Mouse (Mus musculus) myocyte (in vitro differentiated cells): ENCODE data around the gene Pafah1b1. TPM values are rescaled to one million over a fixed set of nuclear protein-coding genes. Genes with fewer than 3 reads are reported as not detected.

Experiments used
- H3K27me3 ChIP-seq: one replicate; pipeline ENCODE4 v1.6.1; 2011; ENCODE audit not compliant: control insufficient read depth, insufficient read depth, insufficient read length
- H3K36me3 ChIP-seq: one replicate; pipeline ENCODE4 v1.6.1; 2011; ENCODE audit not compliant: control insufficient read depth, insufficient read depth
- H3K4me2 ChIP-seq: one replicate; pipeline ENCODE4 v1.6.1; 2011; ENCODE audit warnings: low read depth, control low read depth
- H3K4me3 ChIP-seq: one replicate; pipeline ENCODE4 v1.5.1; 2011; ENCODE audit warnings: mild to moderate bottlenecking, control low read depth, moderate library complexity
- H3K79me2 ChIP-seq: one replicate; pipeline ENCODE4 v1.6.1; 2011; ENCODE audit not compliant: control insufficient read depth, insufficient read depth
- H3ac ChIP-seq: one replicate; pipeline ENCODE4 v1.6.1; 2011; ENCODE audit not compliant: control insufficient read depth, insufficient read length
- CEBPB ChIP-seq: IDR thresholded peaks from 2 replicates; pipeline ENCODE4 v1.6.1; 2011; ENCODE audit warnings: mild to moderate bottlenecking, moderate library complexity; ENCODE audit not compliant: poor library complexity, insufficient read depth, severe bottlenecking
- E2F4 ChIP-seq: IDR thresholded peaks from one replicate; pipeline ENCODE4 v1.6.1; 2011; ENCODE audit warnings: mild to moderate bottlenecking, control low read depth, moderate library complexity; ENCODE audit not compliant: insufficient read depth
- MAX ChIP-seq: IDR thresholded peaks from one replicate; pipeline ENCODE4 v1.6.1; 2011; ENCODE audit warnings: low read depth, mild to moderate bottlenecking, control low read depth
- MYOD1 ChIP-seq, 3 experiments: IDR thresholded peaks; one replicate each; pipeline ENCODE4 v1.6.1; 2011; ENCODE audit warnings: control low read depth in 2 of 3, low read depth in 2 of 3, mild to moderate bottlenecking in 2 of 3, moderate library complexity in 1 of 3; ENCODE audit not compliant: insufficient read length in 2 of 3, control insufficient read depth in 1 of 3
- MYOG ChIP-seq, 3 experiments: IDR thresholded peaks; one replicate each; pipeline ENCODE4 v1.6.1; 2011; ENCODE audit warnings: control low read depth in 2 of 3, low read depth in 2 of 3, mild to moderate bottlenecking in 2 of 3; ENCODE audit not compliant: insufficient read length in 2 of 3, control insufficient read depth in 1 of 3, insufficient read depth in 1 of 3
- POLR2A ChIP-seq: IDR thresholded peaks from one replicate; pipeline ENCODE4 v1.6.1; 2011; ENCODE audit warnings: low read depth, mild to moderate bottlenecking, control low read depth, moderate library complexity; ENCODE audit not compliant: insufficient read length
- POLR2AphosphoS2 ChIP-seq: IDR thresholded peaks from one replicate; pipeline ENCODE4 v1.6.1; 2011; ENCODE audit warnings: low read depth, control low read depth; ENCODE audit not compliant: insufficient read length
- REST ChIP-seq: IDR thresholded peaks from one replicate; pipeline ENCODE4 v1.6.1; 2011; ENCODE audit warnings: mild to moderate bottlenecking, control low read depth, moderate library complexity; ENCODE audit not compliant: insufficient read depth, insufficient read length
- SRF ChIP-seq: IDR thresholded peaks from one replicate; pipeline ENCODE4 v1.6.1; 2011; ENCODE audit warnings: low read depth; ENCODE audit not compliant: control insufficient read depth, insufficient read length
- TCF12 ChIP-seq: IDR thresholded peaks from one replicate; pipeline ENCODE4 v1.6.1; 2011; ENCODE audit warnings: mild to moderate bottlenecking, control low read depth; ENCODE audit not compliant: poor library complexity, insufficient read depth, severe bottlenecking
- TCF3 ChIP-seq: IDR thresholded peaks from one replicate; pipeline ENCODE4 v1.6.1; 2011; ENCODE audit warnings: low read depth, control low read depth; ENCODE audit not compliant: insufficient read length
- USF1 ChIP-seq: IDR thresholded peaks from one replicate; pipeline ENCODE4 v1.6.1; 2011; ENCODE audit warnings: low read depth, mild to moderate bottlenecking, control low read depth, moderate library complexity
- polyA plus RNA-seq: library from polyadenylated mRNA; unstranded; fragments of >200 nt; fragmentation: generic; extraction: Trizol; gene quantifications from one replicate; pipeline ENCODE4 v1.2.1, GENCODE M21; 2012; ENCODE audit warnings: missing spikeins

Pafah1b1 gene
- polyA plus RNA-seq, 1 experiment, result 32.6 TPM

DNA sequence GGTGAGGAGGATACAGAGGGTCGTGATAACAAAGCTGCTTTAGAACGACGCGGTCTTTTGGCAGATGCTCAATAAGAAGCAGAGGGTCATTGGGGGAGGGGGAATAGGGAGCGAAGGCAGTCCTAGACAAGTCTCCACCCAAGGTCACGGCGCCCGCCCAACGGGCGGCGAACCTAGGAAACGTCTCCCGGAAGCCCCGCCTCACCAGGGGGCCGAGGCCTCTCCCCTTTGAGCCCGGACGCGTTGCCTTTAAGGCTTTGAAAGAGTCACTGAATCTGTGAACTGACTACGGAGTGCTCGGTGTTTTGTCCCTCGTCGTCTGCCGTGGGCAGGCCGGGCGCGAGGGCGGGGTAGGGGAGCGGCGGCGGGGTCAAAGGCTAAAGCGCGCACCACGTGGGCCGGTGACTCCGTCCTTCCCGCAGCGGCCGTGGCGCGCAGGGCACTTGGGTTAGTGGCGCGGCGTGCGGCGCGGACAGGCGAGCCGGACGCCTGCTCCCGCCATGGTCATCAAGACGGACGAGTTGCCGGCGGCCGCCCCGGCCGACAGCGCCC lies 75.3 kb downstream of the Pafah1b1 start, which contains the start of gene Cluh:
Cluh (plus strand) TSS at position 401 of the 552 bp plus-strand sequence.
- no peak for TF ChIP-seq E2F4
- TF ChIP-seq SRF, result peak; percentile 34
- peak in 1 of 3 experiments; percentile 40 for TF ChIP-seq MYOG (IDR thresholded peaks at IDR 0.05; ENCODE audit: control insufficient read depth in 1 of 3, insufficient read depth in 1 of 3, insufficient read length in 2 of 3, low read depth in 2 of 3)
- TF ChIP-seq REST, result no peak
- peak; percentile 63 for TF ChIP-seq USF1
- TF ChIP-seq POLR2A, result peak; percentile 95
- TF ChIP-seq POLR2AphosphoS2, result peak; percentile 85
- peak in 1 of 3 experiments; percentile 32 for TF ChIP-seq MYOD1 (IDR thresholded peaks at IDR 0.05; ENCODE audit: control insufficient read depth in 1 of 3, insufficient read length in 2 of 3, low read depth in 2 of 3)
- no peak for TF ChIP-seq CEBPB
- TF ChIP-seq TCF3, result no peak
- TF ChIP-seq TCF12, result no peak
- Histone ChIP-seq H3K4me3 (peak within 1 kb of the TSS; percentile 72), H3K79me2 (peaks cover 46% of the 10 kb centered on the region), H3ac (peak within 1 kb of the TSS; percentile 62), H3K27me3 (no peaks in the 10 kb centered on the region), H3K4me2 (peak within 1 kb of the TSS; percentile 97), H3K36me3 (no peaks in the 10 kb centered on the region)

DNA sequence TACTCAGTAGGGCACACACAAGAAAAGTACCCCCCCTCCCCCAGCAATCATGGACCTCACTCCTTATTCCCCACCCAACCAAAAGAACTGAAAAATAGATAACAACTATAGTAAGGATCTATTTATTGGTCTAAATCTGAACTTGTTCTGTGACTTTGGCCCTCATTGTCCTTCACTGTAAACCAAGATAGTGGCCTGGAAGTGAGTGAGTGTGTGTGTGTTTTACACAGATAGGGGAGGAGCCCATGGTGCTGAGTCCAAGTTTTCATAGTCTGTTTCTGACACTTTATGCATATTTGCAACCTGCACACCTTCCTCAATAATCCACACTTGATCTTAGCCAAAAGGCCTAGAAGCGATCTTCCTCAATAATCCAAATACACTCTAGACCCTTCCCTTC lies 75.8 kb downstream of the Pafah1b1 start:
- Histone ChIP-seq H3ac (peak overlapping the region; percentile 62), H3K4me2 (peak overlapping the region; percentile 69)

GRCm38 (mm10) chr11:74647966-74648365 lies 76.5 kb downstream of the Pafah1b1 start:
- H3K4me3 ChIP-seq, result peak overlapping the region; percentile 72
- H3K36me3 ChIP-seq, result no peaks in the 10 kb centered on the region
- no peaks in the 10 kb centered on the region for H3K27me3 ChIP-seq
- TF ChIP-seq TCF3, result no peak
- TF ChIP-seq CEBPB, result peak; percentile 61; the same call in 1 of the 2 replicates
- no peak overlapping the region for H3ac ChIP-seq
- H3K4me2 ChIP-seq, result peak overlapping the region; percentile 69
- peaks cover 34% of the 10 kb centered on the region for H3K79me2 ChIP-seq

More for the DNA sequence above, 75.8 kb downstream of the Pafah1b1 start:
- H3K36me3 ChIP-seq, result no peaks in the 10 kb centered on the region
- TF ChIP-seq REST (no peak), POLR2AphosphoS2 (no peak), CEBPB (no peak), E2F4 (no peak), MAX (no peak), POLR2A (no peak), SRF (no peak), TCF12 (no peak), USF1 (no peak), TCF3 (no peak), MYOD1 (IDR thresholded peaks at IDR 0.05; ENCODE audit: control insufficient read depth in 1 of 3, insufficient read length in 2 of 3, low read depth in 2 of 3) (no peak), MYOG (IDR thresholded peaks at IDR 0.05; ENCODE audit: control insufficient read depth in 1 of 3, insufficient read depth in 1 of 3, insufficient read length in 2 of 3, low read depth in 2 of 3) (no peak)
- peak overlapping the region; percentile 72 for H3K4me3 ChIP-seq
- peaks cover 41% of the 10 kb centered on the region for H3K79me2 ChIP-seq
- H3K27me3 ChIP-seq, result no peaks in the 10 kb centered on the region

DNA sequence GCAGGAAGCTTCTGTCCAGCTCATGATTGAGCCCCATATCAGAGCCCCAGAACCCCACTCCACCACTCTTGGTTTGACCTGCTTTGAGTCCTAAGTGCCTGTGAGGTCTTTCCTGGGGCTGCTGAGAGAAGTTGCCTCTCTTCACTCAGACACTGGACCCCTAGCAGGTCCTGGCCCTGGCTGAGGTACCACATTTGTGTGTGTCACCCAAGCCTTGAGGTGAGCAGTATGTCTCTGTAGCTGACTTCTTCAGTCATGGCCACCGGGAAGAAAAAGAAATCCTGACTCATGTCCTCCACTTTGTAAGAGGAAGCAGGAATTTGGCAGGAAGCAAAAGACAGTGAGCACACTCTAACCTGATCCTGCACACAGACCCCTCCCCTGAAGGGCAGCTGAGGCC lies 84.8 kb downstream of the Pafah1b1 start:
- no peak overlapping the region for H3K4me3 ChIP-seq
- H3ac ChIP-seq, result no peak overlapping the region
- H3K36me3 ChIP-seq, result no peaks in the 10 kb centered on the region
- H3K79me2 ChIP-seq, result no peaks in the 10 kb centered on the region
- no peak for TF ChIP-seq SRF
- TF ChIP-seq USF1, result no peak
- no peak for TF ChIP-seq E2F4
- TF ChIP-seq MYOG (IDR thresholded peaks at IDR 0.05; ENCODE audit: control insufficient read depth in 1 of 3, insufficient read depth in 1 of 3, insufficient read length in 2 of 3, low read depth in 2 of 3), result no peak
- TF ChIP-seq TCF12, result no peak
- TF ChIP-seq REST, result no peak
- TF ChIP-seq TCF3, result no peak
- no peak for TF ChIP-seq CEBPB
- no peak for TF ChIP-seq MYOD1 (IDR thresholded peaks at IDR 0.05; ENCODE audit: control insufficient read depth in 1 of 3, insufficient read length in 2 of 3, low read depth in 2 of 3)
- TF ChIP-seq POLR2AphosphoS2, result no peak
- TF ChIP-seq MAX, result no peak
- TF ChIP-seq POLR2A, result no peak
- no peaks in the 10 kb centered on the region for H3K27me3 ChIP-seq
- H3K4me2 ChIP-seq, result no peak overlapping the region

DNA sequence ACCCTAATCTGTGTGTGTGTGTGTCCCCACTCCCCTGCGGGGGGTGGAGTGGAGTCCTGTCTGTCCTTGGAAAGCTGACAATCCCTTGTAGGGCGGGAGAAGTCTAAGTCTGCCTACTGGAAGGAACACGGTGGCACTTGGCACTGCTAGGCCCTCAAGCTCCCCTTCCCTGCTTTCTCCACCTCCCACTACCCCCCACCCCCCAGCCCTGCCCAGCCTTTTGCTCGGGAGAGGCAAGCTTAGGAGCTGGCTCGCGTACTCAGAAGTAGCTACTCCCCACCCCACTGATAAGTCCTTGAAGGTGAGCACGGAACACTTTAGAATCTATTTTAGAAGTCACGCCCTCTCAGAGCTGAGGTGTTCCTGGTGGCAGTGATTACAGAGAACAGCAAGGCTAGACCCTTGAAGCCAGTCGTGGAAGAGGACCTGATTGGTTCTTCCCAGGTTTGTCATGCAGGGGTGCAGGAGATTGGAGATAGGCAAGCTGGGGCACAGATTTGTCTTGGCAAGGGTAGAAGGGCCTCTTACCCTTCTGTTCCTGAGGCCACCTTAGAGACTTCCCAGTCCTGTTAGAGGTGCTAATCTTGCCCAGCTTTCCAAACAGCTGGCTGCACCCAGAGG lies 85.6 kb downstream of the Pafah1b1 start:
- peak overlapping the region; percentile 5 for H3ac ChIP-seq
- no peaks in the 10 kb centered on the region for H3K36me3 ChIP-seq
- H3K79me2 ChIP-seq, result no peaks in the 10 kb centered on the region
- no peaks in the 10 kb centered on the region for H3K27me3 ChIP-seq
- no peak for TF ChIP-seq POLR2A
- no peak for TF ChIP-seq TCF3
- TF ChIP-seq MAX, result no peak
- no peak for TF ChIP-seq MYOG (IDR thresholded peaks at IDR 0.05; ENCODE audit: control insufficient read depth in 1 of 3, insufficient read depth in 1 of 3, insufficient read length in 2 of 3, low read depth in 2 of 3)
- no peak for TF ChIP-seq CEBPB
- TF ChIP-seq USF1, result no peak
- TF ChIP-seq MYOD1 (IDR thresholded peaks at IDR 0.05; ENCODE audit: control insufficient read depth in 1 of 3, insufficient read length in 2 of 3, low read depth in 2 of 3), result no peak
- TF ChIP-seq POLR2AphosphoS2, result no peak
- TF ChIP-seq SRF, result no peak
- no peak for TF ChIP-seq REST
- no peak for TF ChIP-seq E2F4
- no peak for TF ChIP-seq TCF12
- peak overlapping the region; percentile 99 for H3K4me2 ChIP-seq
- H3K4me3 ChIP-seq, result peak overlapping the region; percentile 25
